Mouse (Mus musculus) spleen, adult 2 months (tissue): ENCODE data around the gene Ntsr2.

Experiments used
- CTCF ChIP-seq: fragments of 200-500 bp; IDR thresholded peaks from 2 replicates; pipeline ENCODE4 v1.5.1; 2011; ENCODE audit warnings: mild to moderate bottlenecking, inconsistent platforms; ENCODE audit not compliant: insufficient read depth, insufficient read length, insufficient replicate concordance; ENCODE audit errors: extremely low read depth
- POLR2A ChIP-seq: fragments of 200-500 bp; IDR thresholded peaks from 2 replicates; pipeline ENCODE4 v1.6.1; 2011; ENCODE audit warnings: low read depth, low read length, inconsistent platforms

DNA sequence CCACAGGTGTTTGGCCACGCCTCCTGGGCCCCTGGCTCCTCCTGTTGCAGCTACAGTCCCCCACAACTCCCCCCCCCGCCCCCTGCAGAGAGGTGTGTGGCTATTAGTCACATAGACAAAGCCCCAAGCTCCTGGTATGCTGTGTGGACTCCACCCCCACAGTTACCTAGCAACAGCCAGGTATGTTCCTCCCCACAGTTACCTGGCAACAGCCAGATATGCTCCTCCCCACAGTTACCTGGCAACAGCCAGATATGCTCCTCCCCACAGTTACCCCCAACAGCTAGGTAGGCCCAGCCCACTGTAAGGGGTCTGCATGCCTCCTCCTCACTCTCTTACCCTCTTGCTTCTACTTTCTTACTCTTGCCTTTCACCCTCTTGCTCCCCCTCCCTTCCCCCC, 11.8 kb downstream of the Ntsr2 start:
- TF ChIP-seq CTCF (no peak), POLR2A (no peak)
